Mouse (Mus musculus) heart, adult 9 months (tissue): ENCODE data around the gene Foxp1.

ENCODE experiments used
- DNase-seq, 2 experiments: peaks; one replicate each; pipeline ENCODE4 v3.0.0; 2022; ENCODE audit warnings: low spot score in 2 of 2

Gene Foxp1

DNA sequence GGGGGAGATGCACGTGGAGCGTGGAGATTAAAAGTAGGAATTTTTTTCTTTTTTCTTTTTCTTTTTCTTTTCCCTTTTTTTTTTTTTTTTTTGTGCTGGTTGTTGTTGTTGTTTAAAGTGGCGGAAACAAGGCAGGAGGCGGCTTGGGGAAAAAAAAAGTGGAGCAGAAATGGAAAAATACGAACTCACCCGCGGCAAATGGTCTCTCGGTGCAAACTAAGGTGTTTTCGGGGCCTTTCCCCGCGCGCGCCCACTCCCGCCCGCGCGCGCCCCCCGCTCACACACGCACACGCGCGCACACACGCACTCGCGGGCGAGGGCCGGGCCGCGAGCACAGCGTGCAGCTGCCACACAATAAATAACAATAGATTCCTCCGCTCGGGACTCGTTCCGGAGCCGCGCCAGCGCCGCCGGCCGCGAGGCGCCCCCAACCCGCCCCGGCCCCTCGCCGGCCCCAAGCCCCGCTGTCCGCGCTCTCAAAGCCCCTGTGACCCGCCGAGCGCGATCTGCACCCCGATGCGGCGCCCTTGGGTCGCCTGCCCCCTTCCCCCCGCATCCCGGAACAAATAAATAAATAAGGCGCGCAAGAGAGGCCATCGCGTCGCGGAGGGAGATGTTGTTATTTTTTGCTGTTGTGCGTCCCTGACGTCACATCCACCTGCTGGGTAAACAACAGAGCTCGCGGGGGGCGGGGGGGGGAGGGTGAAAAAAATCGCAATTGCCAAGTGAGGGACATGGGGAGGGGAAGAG, at the start of gene Foxp1:
Gene Foxp1 (minus strand): TSS at position 363 of the 750 bp plus-strand sequence.
- peak; percentile 75 to 83 for DNase-seq

DNA sequence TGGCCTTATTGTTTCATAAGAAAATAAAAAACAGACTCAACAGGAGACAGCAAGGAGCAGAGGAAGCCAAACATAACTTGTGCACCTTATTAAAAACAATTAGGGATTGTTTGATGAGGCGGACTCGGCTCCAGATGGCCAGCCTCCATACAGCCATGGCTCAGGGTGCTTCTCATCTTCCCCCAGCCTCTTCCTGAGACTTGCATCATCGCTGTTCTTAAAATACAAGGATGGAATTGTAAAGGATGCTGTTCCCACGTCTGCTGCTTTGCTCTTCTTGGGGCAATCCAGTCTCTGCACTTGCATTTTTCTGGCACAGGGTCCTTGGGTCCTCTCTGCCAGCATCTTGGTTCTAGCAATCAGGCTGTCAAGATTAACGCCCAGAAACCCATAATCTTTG, 49.5 kb upstream of the Foxp1 start:
- DNase-seq, result no peak

GRCm38 (mm10) chr6:99566921-99567320, 44.4 kb upstream of the Foxp1 start:
- DNase-seq, result no peak

- no peak for DNase-seq
Measured at GRCm38 (mm10) chr6:99564766-99565165, 42.2 kb upstream of the Foxp1 start.

GRCm38 (mm10) chr6:99556950-99557349, 34.4 kb upstream of the Foxp1 start:
- no peak for DNase-seq

GRCm38 (mm10) chr6:99552816-99553215, 30.3 kb upstream of the Foxp1 start:
- DNase-seq, result no peak

DNA sequence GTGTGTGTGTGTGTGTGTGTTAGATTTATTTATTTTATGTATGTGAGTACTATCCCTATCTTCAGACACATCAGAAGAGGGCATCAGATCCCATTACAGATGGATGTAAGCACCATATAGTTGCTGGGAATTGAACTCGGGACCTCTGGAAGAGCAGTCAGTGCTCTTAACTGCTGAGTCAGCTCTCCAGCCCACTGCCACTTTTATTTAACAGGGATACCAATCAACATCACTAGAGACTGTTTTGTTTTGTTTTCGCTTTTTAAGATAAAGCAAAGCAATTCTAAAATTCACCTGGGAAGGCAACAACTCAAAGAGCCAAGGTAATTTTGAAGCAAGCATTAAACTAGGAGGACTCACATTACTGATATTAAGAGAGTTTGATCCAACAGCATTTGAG, 23.9 kb upstream of the Foxp1 start:
- DNase-seq, result no peak

DNA sequence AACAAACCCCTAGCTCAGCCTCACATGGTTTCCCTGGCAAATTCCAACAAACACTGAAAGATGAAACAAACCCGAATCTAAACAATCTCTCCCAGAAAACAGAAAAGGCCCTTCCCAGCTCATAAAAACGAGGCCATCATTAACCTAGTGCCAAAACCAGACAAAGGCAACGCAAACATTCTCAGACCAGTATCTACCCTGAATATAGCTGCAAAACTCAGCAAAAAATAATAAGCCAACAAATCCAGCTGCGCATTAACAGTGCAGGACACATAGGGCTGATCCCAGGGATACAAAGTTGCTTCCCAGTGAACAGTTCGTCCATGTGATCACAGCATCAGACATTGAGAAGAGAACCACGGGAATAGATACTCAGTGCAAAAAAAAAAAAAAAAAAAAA, 22.9 kb upstream of the Foxp1 start:
- DNase-seq, result no peak

DNA sequence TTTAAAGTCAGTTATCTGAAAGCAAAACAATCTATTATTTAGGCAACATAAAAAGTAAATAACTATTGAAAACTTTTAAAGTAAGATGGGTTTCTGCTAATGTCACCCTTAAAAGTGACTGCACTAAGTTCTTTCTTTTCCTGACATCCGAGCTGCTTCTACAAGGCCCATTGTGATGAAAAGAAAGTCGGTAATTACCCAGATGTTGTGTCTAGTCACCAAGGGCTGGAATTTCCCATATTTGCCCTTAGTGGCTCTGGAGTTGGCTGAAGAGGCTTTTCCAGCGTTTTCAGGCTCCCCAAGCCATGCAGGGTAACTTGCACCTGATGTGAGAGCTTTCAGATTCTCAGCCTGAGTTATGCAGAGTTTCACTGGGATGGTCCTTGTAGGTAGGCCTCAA, 18.6 kb upstream of the Foxp1 start:
- DNase-seq, result no peak

- no peak for DNase-seq
Measured at GRCm38 (mm10) chr6:99540653-99541052, 18.1 kb upstream of the Foxp1 start.

- DNase-seq, result no peak
Measured at GRCm38 (mm10) chr6:99540146-99540545, 17.6 kb upstream of the Foxp1 start.

DNA sequence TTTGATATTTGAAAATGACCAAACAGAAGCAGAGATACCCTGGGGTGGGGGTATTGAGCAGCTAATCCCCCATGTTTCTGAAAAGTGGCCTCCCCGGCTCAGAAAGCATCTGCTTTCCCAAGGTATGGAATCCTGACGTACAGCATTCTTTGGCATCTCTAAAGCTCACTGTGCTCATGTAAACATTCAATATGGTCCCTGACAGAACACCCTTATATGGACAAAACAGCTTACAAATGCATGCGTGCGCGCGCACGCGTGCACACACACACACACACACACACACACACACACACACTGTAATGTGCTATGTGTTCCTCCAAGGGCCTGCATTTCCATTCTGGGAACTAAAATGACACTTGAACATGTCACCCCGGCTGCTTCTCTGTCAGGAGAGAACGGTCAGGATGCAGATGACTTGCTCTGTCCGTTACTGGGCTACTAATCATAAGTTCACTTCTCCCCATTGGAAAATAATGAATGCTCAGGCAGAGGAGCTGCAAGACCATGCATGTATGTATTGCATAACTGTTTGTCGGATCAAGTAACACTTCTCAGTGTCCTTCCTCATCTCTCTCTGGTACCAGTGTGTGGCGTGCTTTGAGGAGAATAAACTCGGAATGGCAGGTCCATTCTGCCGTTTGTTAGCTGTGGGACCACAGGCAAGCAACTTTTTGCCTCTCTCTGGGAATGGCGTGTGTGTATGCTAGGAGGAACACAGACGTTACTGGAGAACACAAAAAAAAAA, 15.8 kb upstream of the Foxp1 start:
- no peak for DNase-seq

GRCm38 (mm10) chr6:99534211-99534745, 11.8 kb upstream of the Foxp1 start:
- no peak for DNase-seq

- no peak for DNase-seq
Measured at GRCm38 (mm10) chr6:99532458-99532857, 9.9 kb upstream of the Foxp1 start.

- no peak for DNase-seq
Measured at GRCm38 (mm10) chr6:99528972-99529371, 6.5 kb upstream of the Foxp1 start.

DNA sequence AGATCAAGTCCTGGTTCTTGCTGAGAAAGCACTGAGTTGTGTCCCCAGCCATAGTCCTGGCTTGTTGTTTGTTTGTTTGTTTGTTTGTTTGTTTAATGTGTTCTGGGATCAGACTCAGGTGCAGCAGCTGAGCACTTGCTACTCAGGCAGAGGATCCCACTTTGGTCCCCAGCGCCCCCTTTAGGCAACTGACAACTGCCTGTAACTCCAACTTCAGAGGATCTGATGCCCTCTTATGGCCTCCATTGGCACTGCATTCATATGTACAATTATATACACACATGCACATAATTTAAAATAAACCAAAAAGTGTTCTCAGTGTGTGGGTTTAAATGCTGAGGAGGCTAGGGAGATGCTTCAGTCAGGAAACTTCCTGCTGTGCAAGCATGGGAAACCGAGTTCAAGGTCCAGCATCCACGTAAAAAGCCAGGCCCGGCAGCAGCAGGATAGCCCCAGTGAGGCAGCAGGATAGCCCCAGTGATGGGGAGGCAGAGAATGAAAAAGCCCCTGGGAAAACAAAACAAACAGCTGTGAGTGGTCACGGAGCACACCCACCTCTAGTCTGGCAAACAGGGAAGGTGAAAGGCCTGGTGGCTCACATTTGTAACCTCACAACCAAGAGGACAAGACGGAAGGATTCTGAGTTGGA, 5.1 kb upstream of the Foxp1 start:
- no peak for DNase-seq

GRCm38 (mm10) chr6:99525351-99525750, 2.8 kb upstream of the Foxp1 start:
- DNase-seq, result no peak

- no peak for DNase-seq
Measured at GRCm38 (mm10) chr6:99523679-99524370, 1.3 kb upstream of the Foxp1 start.

GRCm38 (mm10) chr6:99523109-99523632, 650 bp upstream of the Foxp1 start:
- DNase-seq, result peak; percentile 88 to 90

- DNase-seq, result peak; percentile 47 to 53
Measured at GRCm38 (mm10) chr6:99521641-99522358, 721 bp downstream of the Foxp1 start.
